Mouse (Mus musculus) forebrain, embryonic 11.5 days (tissue): ENCODE measurements at regions not wholly inside any gene's neighbourhood (a gene's known extent, or its start where the extent isn't known, plus 50 kb on each side); places are given as distances from the start of the nearest gene placed in this dataset.

Source experiments
- ATAC-seq: fragments of 200-750 bp; cut with Nextera tagmentation; replicated peaks from 2 replicates; pipeline ENCODE4 v1.8.0; 2017; ENCODE audit warnings: moderate TSS enrichment; ENCODE audit not compliant: low FRiP score
- DNase-seq: peaks from one replicate; pipeline ENCODE4 v3.0.0-alpha.2; 2017; ENCODE audit warnings: low spot score
- H3K27ac ChIP-seq: fragments of 300-500 bp; sonication (generic); 2 replicates; pipeline ENCODE4 v1.5.1; 2014; ENCODE audit warnings: low read depth, low read length
- H3K27me3 ChIP-seq: fragments of 300-500 bp; sonication (generic); 2 replicates; pipeline ENCODE4 v1.6.1; 2014; ENCODE audit warnings: mild to moderate bottlenecking, low read length, mixed read lengths; ENCODE audit not compliant: control insufficient read depth, insufficient read depth
- H3K36me3 ChIP-seq: fragments of 300-500 bp; sonication (generic); 2 replicates; pipeline ENCODE4 v1.6.1; 2014; ENCODE audit warnings: mild to moderate bottlenecking, low read length, moderate library complexity, mixed read lengths; ENCODE audit not compliant: control insufficient read depth, insufficient read depth
- H3K4me1 ChIP-seq: fragments of 300-500 bp; sonication (generic); replicated peaks from 2 replicates; pipeline ENCODE4 v1.6.1; 2014; ENCODE audit warnings: low read length, mixed read lengths; ENCODE audit not compliant: control insufficient read depth, insufficient read depth
- H3K4me2 ChIP-seq: fragments of 300-500 bp; sonication (generic); 2 replicates; pipeline ENCODE4 v1.6.1; 2014; ENCODE audit warnings: low read depth, mild to moderate bottlenecking, low read length, moderate library complexity, mixed read lengths; ENCODE audit not compliant: severe bottlenecking
- H3K4me3 ChIP-seq: fragments of 300-500 bp; sonication (generic); 2 replicates; pipeline ENCODE4 v1.5.1; 2014; ENCODE audit warnings: low read depth, low read length
- H3K9ac ChIP-seq: fragments of 300-500 bp; sonication (generic); 2 replicates; pipeline ENCODE4 v1.6.1; 2014; ENCODE audit warnings: low read length
- H3K9me3 ChIP-seq: fragments of 300-500 bp; sonication (generic); 2 replicates; pipeline ENCODE4 v1.6.1; 2016; ENCODE audit warnings: low read length, mixed read lengths; ENCODE audit not compliant: control insufficient read depth
- WGBS: fragments of 180-500 bp; shearing (Covaris S2); extraction: QIAGEN DNeasy Blood & Tissue Kit; methylation state at CpG from one replicate; pipeline ENCODE4 v1.1.7; 2014; 5-methylcytosine and 5-hydroxymethylcytosine counted together

GRCm38 (mm10) chr6:117779020-117779419, 62.0 kb upstream of the Zfp637 start:
- H3K36me3 ChIP-seq = no peaks in the 10 kb centered on the region
- H3K27ac ChIP-seq = no peak overlapping the region
- H3K27me3 ChIP-seq = no peaks in the 10 kb centered on the region

GRCm38 (mm10) chr6:117788580-117789540, 52.1 kb upstream of the Zfp637 start:
- DNase-seq (no peak), ATAC-seq (no peak)
- Histone ChIP-seq H3K4me1 (no peaks in the 10 kb centered on the region), H3K27ac (no peak overlapping the region), H3K9ac (no peak overlapping the region), H3K9me3 (no peaks in the 10 kb centered on the region), H3K4me3 (no peak overlapping the region), H3K4me2 (no peak overlapping the region), H3K36me3 (no peaks in the 10 kb centered on the region), H3K27me3 (no peaks in the 10 kb centered on the region)
- 89% methylated on average over 12 of the region's 12 CpGs for WGBS

More at GRCm38 (mm10) chr6:117779020-117779419, 62.0 kb upstream of the Zfp637 start:
- Histone ChIP-seq H3K4me1 (no peaks in the 10 kb centered on the region), H3K4me3 (no peak overlapping the region), H3K4me2 (no peak overlapping the region), H3K9ac (no peak overlapping the region), H3K9me3 (no peaks in the 10 kb centered on the region)
- ATAC-seq = no peak
- 87% methylated on average over 7 of the region's 7 CpGs for WGBS
- no peak for DNase-seq

- no peaks in the 10 kb centered on the region for H3K27me3 ChIP-seq
- DNase-seq (no peak), ATAC-seq (no peak)
- 91% methylated on average over 6 of the region's 6 CpGs for WGBS
- H3K9ac ChIP-seq = no peak overlapping the region
- H3K9me3 ChIP-seq = no peaks in the 10 kb centered on the region
- no peaks in the 10 kb centered on the region for H3K36me3 ChIP-seq
- no peak overlapping the region for H3K27ac ChIP-seq
- H3K4me1 ChIP-seq = no peaks in the 10 kb centered on the region
- no peak overlapping the region for H3K4me3 ChIP-seq
- no peak overlapping the region for H3K4me2 ChIP-seq
Measured at GRCm38 (mm10) chr6:117790581-117790980, 50.4 kb upstream of the Zfp637 start.
